Mouse (Mus musculus): ENCODE results near the gene Ctdsp1. TPM values are rescaled to one million over a fixed set of nuclear protein-coding genes. Genes with fewer than 3 reads are reported as not detected.
"Not testable (repeated sequence)": the region's sequence is repeated elsewhere in the genome, so short reads cannot be mapped to it uniquely, and the experiment has no call there.

Gene Ctdsp1
- total RNA-seq, 2 experiments from 2014 or later, result 32.2 to 34.1 TPM

GRCm38 (mm10) chr1:74395290-74395689 is 4.0 kb downstream of the Ctdsp1 start:
- DNase-seq (ENCODE audit: extremely low spot score in 1 of 2, low spot score in 1 of 2), result no peak

GRCm38 (mm10) chr1:74396456-74397222 is 5.3 kb downstream of the Ctdsp1 start:
- not testable (repeated sequence) for DNase-seq (ENCODE audit: extremely low spot score in 1 of 2, low spot score in 1 of 2)

GRCm38 (mm10) chr1:74397268-74397918 is 6.1 kb downstream of the Ctdsp1 start:
- DNase-seq (ENCODE audit: extremely low spot score in 1 of 2, low spot score in 1 of 2), result peak; percentile 73 to 75

- peak in 1 of 2 experiments; percentile 60 for DNase-seq (ENCODE audit: extremely low spot score in 1 of 2, low spot score in 1 of 2)
Observed at GRCm38 (mm10) chr1:74397919-74398451, 6.7 kb downstream of the Ctdsp1 start.

GRCm38 (mm10) chr1:74400531-74400930 is 9.2 kb downstream of the Ctdsp1 start:
- DNase-seq (ENCODE audit: extremely low spot score in 1 of 2, low spot score in 1 of 2), result no peak

- DNase-seq (ENCODE audit: extremely low spot score in 1 of 2, low spot score in 1 of 2), result no peak
Observed at GRCm38 (mm10) chr1:74401015-74401702, 9.8 kb downstream of the Ctdsp1 start.

- DNase-seq (ENCODE audit: extremely low spot score in 1 of 2, low spot score in 1 of 2), result no peak
Observed at GRCm38 (mm10) chr1:74404206-74404605, 12.9 kb downstream of the Ctdsp1 start.

- no peak for DNase-seq (ENCODE audit: extremely low spot score in 1 of 2, low spot score in 1 of 2)
Observed at GRCm38 (mm10) chr1:74408589-74409504, 17.5 kb downstream of the Ctdsp1 start, which contains the start of gene Vil1. Gene Vil1, plus strand, starts transcription at chr1:74409376.

GRCm38 (mm10) chr1:74411753-74412325 is 20.5 kb downstream of the Ctdsp1 start:
- DNase-seq (ENCODE audit: extremely low spot score in 1 of 2, low spot score in 1 of 2), result no peak

GRCm38 (mm10) chr1:74412711-74413110 is 21.4 kb downstream of the Ctdsp1 start:
- no peak for DNase-seq (ENCODE audit: extremely low spot score in 1 of 2, low spot score in 1 of 2)

GRCm38 (mm10) chr1:74415143-74415542 is 23.8 kb downstream of the Ctdsp1 start:
- no peak for DNase-seq (ENCODE audit: extremely low spot score in 1 of 2, low spot score in 1 of 2)

- no peak for DNase-seq (ENCODE audit: extremely low spot score in 1 of 2, low spot score in 1 of 2)
Observed at GRCm38 (mm10) chr1:74418747-74419439, 27.6 kb downstream of the Ctdsp1 start.

- DNase-seq (ENCODE audit: extremely low spot score in 1 of 2, low spot score in 1 of 2), result no peak
Observed at GRCm38 (mm10) chr1:74419440-74419794, 28.1 kb downstream of the Ctdsp1 start.

GRCm38 (mm10) chr1:74423147-74423546 is 31.8 kb downstream of the Ctdsp1 start:
- DNase-seq (ENCODE audit: extremely low spot score in 1 of 2, low spot score in 1 of 2), result no peak

- DNase-seq (ENCODE audit: extremely low spot score in 1 of 2, low spot score in 1 of 2), result no peak
Observed at GRCm38 (mm10) chr1:74425845-74426244, 34.5 kb downstream of the Ctdsp1 start.

- no peak for DNase-seq (ENCODE audit: extremely low spot score in 1 of 2, low spot score in 1 of 2)
Observed at GRCm38 (mm10) chr1:74433220-74433619, 41.9 kb downstream of the Ctdsp1 start.

GRCm38 (mm10) chr1:74434596-74434995 is 43.3 kb downstream of the Ctdsp1 start:
- no peak for DNase-seq (ENCODE audit: extremely low spot score in 1 of 2, low spot score in 1 of 2)

- no peak for DNase-seq (ENCODE audit: extremely low spot score in 1 of 2, low spot score in 1 of 2)
Observed at GRCm38 (mm10) chr1:74435563-74435962, 44.3 kb downstream of the Ctdsp1 start.
